Mouse (Mus musculus) thymus, adult 18-20 months (tissue): ENCODE measurements around the gene Mip.
"Not testable (repeated sequence)": the region's sequence is repeated elsewhere in the genome, so short reads cannot be mapped to it uniquely, and the experiment has no call there.

Experiments used
- DNase-seq, 2 experiments: peaks; one replicate each; pipeline ENCODE4 v3.0.0; 2022; ENCODE audit warnings: mixed read lengths in 2 of 2

The Mip gene

DNA sequence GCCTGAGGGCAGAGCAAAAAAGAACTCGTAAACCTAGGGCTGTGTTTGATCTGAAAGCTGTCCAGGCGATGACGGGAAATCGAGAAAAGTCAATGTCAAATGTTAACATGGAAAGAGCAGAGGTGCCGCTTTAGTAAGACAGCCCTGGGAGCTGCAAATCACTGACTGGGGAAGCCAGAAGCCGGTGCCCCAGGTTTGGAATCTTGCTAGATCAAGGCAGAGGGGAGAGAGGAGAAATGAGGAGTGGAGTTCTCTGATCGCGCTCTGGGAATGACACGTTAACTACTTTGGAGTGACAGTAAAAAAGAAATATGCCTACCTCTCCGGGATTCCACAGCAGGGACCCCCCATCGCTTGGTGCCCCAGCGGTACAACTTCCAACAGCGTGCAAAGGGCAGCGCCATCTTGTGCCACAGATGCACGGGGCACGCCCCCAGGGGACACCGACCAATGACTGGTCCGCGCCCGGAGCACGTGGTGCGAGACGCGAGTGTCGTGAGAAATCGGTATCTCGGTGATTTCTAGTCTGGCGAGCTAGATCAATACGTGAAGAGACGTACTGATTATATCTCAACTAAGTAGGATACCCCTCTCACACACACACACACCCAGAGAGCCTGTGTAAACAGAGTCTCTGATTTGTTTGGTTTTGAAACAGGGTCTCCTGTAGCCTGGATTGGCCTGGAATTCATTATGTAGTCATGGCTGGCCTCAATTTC lies 14.1 kb upstream of the Mip start, which contains the start of gene Spryd4:
Gene Spryd4, minus strand, starts transcription at position 418 of the 719 bp plus-strand sequence.
- DNase-seq = peak; percentile 76 to 77

DNA sequence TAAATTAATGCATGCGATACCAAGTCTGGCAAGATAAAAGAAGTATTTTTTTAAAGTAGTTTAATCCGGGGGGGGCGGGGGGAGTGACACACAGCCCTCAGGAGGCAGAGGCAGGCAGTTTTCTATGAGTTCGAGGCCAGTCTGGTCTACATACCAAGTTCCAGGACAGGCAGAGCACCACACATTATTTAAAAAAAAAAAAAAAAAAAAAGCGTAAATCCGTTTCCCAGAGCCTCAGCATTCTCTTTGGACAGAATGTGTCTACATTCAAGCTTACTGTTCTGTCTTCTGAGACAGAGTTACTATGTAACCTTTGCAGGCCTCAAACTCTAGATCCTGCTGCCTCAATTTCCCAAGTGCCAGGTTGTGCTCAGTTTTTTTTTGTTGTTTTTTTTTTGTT lies 13.5 kb upstream of the Mip start:
- no peak for DNase-seq

DNA sequence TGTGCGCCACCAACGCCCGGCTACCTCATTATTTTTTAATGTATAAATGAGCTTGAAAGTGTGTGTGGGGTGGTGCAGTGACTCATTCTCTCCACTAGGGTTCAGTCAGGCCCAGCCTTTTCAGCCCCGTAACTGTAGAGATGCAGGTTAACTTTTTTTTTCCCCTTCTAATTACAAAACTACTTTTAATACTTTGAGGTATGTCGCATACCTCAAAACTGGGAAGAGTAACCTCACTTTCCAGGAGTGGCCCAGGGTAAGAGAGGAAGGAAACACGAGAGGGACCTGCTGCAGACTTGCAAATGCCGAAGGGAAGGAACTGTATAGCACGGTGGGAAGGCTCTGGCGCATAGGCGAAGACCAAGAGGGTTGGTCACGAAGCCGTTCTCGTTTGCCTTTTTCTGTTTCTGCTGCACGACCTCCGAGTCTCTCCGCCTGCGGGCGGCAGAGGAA lies 12.7 kb upstream of the Mip start:
- DNase-seq = peak in 1 of 2 experiments; percentile 57

DNA sequence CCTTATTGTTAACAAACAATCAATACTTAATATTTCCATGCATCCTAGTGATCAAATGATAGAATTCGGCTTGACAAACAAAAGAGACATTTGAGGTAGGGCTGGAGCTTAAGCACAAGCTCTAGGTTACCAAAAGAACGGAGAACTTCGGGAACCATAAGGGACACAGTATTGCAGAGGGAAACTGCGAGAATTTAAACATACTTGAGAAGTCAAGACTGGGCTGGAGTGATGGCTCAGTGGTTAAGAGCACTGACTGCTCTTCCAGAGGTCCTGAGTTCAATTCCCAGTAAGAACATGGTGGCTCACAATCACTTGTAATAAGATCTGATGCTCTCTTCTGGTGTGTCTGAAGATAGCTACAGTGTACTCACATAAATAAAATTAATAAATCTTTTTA lies 11.5 kb upstream of the Mip start:
- not testable (repeated sequence) for DNase-seq

DNA sequence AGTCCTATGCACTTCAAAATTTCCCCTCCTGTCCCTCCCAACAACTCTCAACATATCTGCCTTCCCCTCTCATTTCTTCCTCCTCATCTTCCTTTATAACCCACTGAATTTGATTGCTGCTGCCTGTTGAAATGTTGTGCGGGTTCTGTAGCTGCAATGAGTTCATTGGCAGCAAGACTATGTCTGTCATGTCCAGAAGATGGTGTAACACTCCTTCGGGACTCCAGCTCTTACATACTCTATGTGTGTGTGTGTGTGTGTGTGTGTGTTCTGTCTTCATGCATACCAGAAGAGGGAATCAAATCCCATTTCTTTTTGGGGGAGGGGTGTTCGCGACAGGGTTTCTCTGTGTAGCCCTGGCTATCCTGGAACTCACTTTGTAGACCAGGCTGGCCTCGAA lies 10.7 kb upstream of the Mip start:
- no peak for DNase-seq

DNA sequence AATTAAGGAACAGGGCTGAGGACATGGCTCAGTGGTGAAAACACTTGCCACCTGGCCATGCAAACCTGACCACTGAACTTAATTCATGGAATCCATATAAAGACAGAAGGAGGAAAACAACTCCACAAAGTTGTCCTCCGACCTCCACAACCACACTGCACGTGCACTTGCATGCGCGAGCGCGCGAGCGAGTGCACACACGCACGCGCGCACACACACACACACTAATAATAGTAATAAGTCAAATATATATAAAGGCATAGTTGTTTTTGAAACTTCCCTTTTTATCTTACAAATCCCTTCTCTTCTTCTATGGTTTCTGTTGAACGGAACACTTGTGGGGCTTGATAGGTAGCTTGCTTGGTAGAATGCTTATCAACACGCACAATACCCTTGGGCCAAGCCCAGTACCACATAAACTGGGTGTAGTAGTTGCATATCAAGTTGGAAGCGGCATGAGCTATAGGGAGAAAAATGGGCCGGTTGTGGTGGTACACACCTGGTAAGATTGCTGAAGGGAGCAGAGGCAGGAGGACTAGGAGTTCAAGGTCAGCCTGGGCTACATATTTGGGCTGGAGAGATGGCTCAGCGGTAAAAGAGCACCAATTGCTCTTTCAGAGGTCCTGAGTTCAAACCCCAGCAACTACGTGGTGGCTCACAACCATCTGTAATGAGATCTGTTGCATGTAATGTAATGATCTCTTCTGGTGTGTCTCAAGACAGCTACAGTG lies 7.1 kb upstream of the Mip start:
- no peak for DNase-seq

DNA sequence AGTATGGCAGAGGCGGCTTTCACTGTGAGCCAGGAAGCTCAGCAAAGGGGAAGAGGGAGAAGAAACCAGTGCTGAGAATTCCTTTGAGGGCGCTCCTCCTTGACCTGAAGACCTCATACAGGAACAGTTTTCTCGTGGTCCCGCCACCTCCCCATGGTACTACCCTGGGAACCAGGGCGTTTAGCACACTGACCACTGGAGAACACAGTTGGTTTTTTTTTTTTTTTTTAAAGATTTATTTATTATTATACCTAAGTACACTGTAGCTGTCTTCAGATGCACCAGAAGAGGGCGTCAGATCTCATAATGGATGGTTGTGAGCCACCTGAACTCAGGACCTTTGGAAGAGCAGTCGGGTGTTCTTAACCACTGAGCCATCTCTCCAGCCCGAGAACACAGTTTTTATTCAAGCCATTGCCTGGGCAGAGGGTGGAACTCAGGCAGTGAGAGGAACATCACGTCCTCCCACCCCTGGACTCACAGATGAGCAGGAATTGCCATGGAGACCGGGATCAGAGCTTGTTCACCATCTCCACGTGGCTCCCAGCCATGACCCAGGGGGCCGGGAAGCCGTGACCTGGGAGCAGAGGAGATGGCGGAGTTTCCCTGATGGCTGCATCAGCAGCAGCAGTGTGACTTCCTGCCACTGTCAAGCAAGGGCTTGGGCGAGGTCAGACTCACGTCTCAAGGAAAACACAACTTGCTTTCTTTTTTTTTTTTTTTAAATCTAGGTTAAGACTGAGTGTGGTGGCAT lies 3.9 kb upstream of the Mip start:
- no peak for DNase-seq

DNA sequence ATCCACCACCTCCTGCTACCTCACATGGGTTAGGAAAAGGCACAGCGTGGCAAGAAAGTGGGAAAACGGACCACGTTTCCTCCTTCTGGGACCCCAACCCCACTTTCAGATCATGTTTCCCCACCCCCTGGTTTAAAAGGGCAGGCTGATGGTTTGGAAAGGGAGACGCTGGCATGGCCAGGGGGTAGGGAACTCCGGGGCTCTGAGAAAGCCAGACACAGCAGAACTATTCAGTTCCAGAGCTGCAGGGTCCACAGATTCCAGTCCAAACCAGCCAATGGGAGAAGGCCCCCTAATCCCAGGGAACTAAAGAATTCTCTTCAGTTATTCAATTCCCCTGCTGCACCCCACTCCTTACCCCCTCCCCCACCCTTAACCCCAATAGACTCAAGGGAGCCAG lies 574 bp upstream of the Mip start:
- DNase-seq = no peak

DNA sequence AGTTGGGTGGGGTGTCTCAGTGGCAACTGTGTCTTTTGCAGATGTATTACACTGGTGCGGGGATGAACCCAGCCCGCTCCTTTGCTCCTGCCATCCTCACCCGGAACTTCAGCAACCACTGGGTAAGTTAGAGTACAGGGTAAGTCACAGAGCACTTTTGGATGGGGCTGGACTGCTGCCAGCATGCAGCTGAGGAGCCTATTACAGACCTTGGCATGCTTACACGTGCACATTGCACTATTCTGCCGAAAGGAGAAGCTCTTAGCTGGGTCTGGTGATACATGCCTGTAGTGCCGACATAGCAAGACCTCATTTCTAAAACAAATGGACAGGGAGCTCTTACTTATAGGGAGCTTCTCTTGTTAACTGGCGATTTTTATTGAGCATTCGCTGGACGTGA lies 2.0 kb downstream of the Mip start:
- no peak for DNase-seq

DNA sequence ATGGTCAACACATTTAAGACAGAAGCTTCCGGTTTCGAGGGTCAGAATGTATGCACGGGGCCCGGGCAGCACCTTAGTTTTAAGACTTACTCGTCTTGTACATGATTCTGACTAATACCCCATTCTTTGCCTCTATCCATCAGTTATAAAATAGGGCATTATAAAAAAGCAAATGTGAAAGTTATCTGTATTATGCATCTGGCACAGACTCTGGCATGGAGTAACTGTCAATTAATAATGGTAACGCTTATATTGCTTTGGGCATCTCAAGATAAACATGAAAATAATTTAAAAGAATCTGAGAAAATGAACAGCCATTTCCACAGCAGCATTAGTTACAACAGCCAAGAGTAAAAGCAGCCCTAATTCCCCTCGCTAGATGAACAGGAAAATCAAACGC lies 2.4 kb downstream of the Mip start:
- DNase-seq = no peak

DNA sequence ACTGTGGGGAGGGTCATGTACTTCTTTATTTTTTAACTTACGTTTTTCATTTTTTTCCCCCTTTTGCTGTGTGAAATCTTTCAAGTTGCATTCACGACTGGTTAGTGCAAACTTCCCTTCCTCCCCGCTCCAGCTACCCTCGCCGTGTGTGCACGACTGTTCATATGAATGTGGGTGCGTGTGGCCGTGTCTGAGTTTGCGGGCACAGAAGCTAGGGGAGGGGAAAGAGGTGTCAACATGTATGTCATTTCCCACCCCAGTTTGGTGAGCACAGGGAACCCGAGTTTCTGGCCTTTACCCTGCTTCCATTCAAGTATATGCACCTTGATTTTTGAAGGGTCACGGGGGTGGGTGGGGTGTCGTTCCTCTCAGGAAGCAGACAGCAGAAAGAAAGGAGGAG lies 4.9 kb downstream of the Mip start:
- no peak for DNase-seq

DNA sequence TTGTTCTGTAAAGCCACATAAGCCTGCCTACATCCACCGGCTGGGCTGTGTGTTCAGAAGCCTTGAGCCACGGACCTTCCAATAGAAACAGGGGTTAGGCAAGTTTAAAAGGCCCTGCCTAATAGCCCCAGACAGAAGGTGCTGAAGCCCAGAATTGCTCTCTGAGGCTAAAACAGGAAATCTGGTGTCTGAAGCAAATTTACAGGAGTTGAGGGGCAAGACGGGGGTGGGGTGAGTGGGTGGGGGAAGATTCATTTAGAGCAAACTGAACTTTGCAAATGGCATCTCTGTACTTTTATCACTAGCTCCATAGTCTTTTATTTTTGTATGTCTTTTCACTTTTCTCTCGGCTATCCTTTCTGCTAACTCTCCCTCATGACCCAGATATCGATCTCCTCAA lies 5.5 kb downstream of the Mip start:
- no peak for DNase-seq

DNA sequence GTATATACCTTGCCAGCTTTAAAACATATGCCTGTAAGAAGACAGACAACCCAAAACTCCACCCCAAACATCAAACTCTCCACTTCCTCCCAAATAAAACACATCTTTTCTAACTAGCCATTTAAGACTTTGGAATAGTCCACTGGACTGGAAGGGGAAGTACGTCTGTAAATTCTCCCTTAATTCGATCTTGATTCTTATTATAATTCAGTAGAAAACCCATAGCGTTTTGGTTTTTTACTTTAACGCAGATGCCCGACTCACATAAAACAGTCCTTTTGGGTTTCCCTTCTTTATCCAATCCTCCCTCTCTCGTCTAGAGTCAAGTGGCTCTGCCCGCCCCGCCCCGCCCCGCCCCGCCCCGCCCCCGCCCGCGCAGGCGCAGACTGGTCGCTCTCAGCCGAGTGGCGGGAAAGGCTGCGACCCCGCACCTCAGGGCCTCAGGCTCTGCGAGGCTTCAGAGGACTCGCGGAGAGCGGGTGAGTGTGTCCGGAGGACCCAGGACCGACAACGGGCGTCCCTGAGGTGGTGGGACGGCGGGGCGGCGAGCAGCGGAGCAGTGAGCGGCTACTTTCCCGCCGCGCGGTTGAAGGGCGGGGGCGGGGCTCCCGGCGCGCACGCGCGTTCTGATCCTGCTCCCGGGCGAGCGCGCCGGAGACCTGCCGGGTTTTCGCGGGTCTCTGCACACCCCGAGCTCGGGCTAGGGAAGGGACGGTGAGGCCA lies 6.2 kb downstream of the Mip start, which contains the start of gene Timeless:
Gene Timeless, plus strand, starts transcription at position 369 of the 723 bp plus-strand sequence.
- DNase-seq = peak; percentile 77 to 80

DNA sequence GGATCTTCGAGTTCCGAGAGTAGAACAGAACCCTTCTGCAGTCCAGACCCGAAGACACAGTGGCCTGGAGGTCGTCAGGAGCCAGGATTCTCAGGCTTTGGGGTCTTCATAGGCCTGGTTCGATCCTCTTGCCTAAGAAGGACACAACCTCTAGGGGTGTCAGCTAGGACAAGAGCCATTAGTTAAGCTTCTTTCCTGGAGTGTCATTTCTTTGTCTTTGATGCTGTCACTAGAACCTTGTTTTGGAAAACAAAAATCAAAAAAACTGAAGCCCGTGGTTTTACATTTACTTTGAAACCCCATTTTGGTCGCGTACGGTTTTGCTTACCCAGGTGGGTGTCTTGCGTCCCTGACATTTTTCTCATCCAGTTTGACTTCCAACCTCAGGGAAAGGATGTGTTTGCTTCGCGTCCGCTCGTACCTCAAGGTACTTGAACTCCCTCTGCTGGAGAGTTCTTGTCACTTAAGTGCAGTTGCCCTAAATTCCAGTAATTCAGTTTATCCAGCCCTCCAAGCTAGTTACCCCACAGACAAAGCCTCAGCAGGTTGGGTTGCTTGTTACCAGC lies 6.9 kb downstream of the Mip start:
- peak in 1 of 2 experiments; percentile 57 for DNase-seq

DNA sequence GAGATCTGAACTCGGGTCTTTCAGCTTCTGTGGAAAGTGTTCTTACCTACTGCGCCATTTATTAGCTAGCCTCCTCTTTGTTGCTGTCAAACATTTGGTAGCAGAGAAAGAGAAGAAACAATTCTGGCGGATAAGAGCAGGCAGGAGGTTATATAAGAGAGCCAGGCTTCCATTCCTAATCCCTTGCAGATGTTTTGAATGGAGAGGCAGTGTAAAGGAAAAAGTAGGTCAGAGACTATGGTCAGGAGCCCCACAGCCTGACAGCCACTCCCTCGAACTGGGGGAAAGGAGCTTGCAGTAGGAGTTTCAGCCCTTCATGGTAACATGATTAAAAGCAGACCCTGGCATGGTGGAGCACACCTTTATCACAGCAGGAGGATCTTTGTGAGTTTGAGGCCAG lies 10.7 kb downstream of the Mip start:
- DNase-seq = no peak

DNA sequence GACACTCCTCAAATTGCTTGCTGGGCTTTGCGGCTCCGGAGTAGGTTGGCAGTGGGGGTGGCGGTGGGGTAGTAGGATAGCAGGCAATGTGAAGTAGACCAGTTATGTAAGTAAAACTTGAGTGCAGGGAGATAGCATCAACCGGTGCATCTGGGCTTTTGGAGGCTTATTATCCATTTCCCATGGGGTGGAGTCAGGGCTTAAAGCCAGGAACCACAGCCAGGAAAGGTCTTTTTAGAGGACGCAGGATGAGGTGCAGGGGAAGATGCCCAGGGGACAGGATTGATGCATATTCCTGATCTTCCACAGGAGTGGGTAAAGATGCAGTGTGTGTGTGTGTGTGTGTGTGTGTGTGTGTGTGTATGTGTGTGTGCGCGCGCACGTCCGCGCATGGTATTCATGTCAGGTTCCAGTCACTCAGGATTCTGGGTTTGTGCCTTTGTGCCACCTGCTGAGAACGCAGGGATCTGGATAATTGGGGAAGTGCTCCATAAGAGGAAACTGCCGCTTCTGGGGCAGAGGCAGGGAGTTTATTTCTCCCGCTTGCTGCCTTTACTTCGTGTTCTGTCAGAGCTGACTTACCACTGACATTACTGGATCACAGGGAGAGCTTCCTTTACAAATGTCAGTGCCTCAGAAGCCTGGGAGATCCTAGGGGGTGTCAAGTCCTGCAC lies 12.3 kb downstream of the Mip start:
- DNase-seq = no peak

DNA sequence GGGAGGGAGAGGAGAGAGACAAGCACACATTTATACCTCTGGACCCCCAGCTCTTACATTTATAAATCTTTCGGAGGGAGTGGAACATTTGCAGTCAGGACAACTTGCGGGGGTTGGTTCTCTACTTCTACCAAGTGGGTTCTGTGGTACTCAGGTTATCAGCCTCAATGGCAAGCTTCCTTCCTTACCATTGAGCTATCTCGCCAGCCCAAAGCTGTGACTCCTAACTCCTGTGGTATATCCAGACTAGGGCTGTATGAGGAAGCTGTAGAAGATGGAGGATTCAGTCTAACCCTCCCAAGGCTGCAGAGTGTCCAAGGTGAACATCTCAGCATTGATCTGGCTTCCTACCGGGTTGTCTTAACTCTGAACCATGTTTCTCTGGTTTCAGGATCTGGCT lies 13.5 kb downstream of the Mip start:
- no peak for DNase-seq

DNA sequence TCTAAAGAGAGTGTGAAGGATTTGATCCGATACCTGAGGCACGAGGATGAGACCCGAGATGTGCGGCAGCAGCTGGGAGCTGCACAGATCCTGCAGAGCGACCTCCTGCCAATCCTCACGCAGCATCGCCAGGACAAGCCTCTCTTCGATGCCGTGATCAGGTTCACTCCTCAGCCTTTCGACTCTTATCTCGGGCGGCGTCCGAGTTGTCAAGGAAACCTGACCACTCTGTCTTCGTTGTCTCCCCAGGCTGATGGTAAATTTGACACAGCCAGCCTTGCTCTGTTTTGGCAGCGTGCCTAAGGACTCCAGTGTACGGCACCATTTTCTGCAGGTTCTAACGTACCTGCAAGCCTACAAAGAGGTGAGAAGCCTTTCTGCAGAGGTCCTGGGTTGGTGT lies 14.5 kb downstream of the Mip start:
- DNase-seq = no peak

DNA sequence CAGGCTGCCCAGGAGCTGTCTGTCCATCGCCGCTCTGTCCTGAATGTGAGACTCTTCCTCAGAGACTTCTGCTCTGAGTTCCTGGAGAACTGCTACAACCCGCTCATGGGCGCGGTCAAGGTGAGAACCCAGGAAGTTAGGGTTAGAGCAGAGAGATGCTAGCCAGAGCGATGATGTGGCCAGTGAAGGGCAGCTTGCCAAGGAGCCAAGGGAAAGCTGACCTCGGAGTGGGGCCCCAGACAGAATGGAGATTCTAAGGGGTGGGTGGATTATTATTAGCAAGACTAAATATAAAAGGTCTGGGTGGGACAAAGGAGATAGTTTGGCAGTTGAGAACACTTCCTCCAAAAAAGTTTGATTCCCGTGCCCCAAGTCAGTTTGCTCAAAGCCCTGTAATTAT lies 17.6 kb downstream of the Mip start:
- no peak for DNase-seq

DNA sequence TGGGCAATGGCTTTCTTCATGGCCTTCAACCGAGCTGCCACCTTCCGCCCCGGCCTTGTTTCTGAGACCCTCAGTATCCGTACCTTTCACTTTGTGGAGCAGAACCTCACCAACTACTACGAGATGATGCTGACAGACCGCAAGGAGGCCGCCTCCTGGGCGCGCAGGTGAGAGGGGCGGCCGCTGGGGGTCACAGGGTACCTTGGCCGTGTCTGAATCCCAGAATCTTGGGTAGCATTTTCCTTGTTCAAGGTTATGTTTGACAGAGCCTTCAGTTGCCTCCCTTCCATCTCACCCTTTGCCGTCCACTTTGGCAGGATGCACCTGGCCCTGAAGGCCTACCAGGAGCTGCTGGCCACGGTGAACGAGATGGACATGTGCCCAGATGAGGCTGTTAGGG lies 18.5 kb downstream of the Mip start:
- no peak for DNase-seq

DNA sequence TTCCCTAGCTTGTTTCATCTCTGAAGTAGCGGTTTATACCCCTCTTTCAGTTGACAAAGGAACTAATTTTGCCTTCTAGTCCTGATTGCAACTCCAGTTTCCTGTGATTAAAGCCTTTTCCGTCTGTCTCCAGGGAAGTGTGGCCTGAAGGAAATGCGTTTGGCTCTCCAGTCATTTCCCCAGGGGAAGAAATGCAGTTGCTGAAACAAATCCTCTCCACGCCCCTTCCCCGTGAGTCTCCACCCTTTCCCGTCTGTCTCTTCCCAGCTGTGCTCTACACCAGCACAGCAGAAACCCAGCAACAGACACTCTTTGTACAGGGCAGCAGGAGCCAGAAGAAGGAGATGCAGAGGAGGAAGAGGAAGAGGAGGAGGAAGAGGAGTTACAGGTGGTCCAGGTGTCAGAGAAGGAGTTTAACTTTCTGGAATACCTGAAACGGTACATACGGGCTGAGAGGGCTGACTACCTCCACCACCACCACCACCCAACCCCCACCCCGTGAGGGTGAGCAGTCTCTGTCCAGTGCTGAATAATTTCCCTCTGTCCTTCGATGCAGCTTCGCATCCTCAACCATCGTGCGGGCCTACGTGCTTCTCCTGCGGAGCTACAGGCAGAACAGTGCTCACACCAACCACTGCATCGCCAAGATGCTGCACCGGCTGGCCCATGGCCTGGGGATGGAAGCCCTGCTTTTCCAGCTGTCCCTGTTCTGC lies 21.5 kb downstream of the Mip start:
- DNase-seq = no peak
